Mouse (Mus musculus): ENCODE data around the gene Mrpl4. TPM values are rescaled to one million over a fixed set of nuclear protein-coding genes. Genes with fewer than 3 reads are reported as not detected.

Gene Mrpl4
- total and polyA plus RNA-seq, 2 experiments = 16.0 to 79.8 TPM

- Histone ChIP-seq H3K9ac (ENCODE audit: low read depth, low read length) (no peak overlapping the region), H3K4me3 (ENCODE audit: insufficient read depth, low read depth, low read length) (no peak overlapping the region), H3K79me2 (ENCODE audit: control insufficient read depth, insufficient read depth, low read length) (peaks cover 4% of the 10 kb centered on the region; the same call in 1 of the 2 replicates), H3K27me3 (ENCODE audit: control insufficient read depth, insufficient read depth, low read length) (no peaks in the 10 kb centered on the region), H3K27ac (replicated peaks; ENCODE audit: insufficient read depth, low read depth, low read length) (no peak overlapping the region), H3K36me3 (ENCODE audit: control insufficient read depth, insufficient read depth, low read length) (no peaks in the 10 kb centered on the region), H3K4me1 (ENCODE audit: control insufficient read depth, insufficient read depth, low read length) (peaks cover 5% of the 10 kb centered on the region)
- TF ChIP-seq POLR2A (IDR thresholded peaks at IDR 0.05; ENCODE audit: extremely low read depth, insufficient read depth, low read length) (no peak), CTCF (IDR thresholded peaks at IDR 0.05; ENCODE audit: low read depth, low read length) (no peak)
- 76% methylated on average over 6 of the region's 6 CpGs for WGBS
- no peak for DNase-seq (ENCODE audit: extremely low read depth, low read depth, low spot score)
Measured at GRCm38 (mm10) chr9:20973682-20974075, 28.9 kb upstream of the Mrpl4 start.

DNA sequence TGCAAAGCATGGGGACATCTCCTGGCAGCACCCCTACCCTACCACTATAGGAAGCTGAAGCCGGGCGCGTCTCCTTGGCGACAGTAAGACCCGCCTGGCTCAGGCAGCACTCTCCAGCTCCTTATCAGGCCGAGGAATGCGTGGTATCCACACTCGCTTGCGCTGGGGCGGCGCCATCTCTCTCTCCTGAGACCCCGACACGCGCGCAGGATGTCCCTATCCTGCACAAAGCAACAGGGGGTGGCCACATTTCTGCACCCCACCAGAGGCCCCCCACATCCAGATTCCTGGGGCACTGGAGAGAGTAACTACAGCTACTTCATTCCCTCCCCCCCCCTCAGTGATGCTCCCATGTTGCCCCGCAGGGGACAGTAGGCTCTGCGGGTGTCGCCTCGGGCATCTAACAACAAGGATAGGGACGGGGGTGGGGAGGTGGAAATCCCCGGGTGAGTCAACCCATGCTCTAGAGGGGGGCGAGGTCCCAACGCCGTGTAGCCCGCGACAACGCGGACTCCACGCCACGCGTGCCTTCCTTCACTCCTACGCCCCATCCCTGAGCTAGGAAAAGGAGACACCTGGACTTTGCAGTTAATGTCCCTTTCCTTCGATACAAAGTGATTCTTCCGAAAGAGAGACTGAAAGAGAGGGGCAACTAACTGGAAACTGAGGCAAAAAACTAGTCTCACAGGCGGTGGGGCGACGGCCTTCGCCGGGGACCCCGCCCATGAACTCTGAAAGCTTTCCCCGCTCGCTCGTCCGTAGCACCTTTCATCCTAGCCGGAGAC lies 26.9 kb upstream of the Mrpl4 start:
- H3K9ac ChIP-seq (ENCODE audit: low read depth, low read length) = peak overlapping the region; percentile 92
- H3K4me3 ChIP-seq (ENCODE audit: insufficient read depth, low read depth, low read length) = peak overlapping the region; percentile 88
- WGBS = 23% methylated on average over 44 of the region's 45 CpGs
- TF ChIP-seq POLR2A (IDR thresholded peaks at IDR 0.05; ENCODE audit: extremely low read depth, insufficient read depth, low read length) (no peak), CTCF (IDR thresholded peaks at IDR 0.05; ENCODE audit: low read depth, low read length) (no peak)
- peaks cover 4% of the 10 kb centered on the region; the same call in 1 of the 2 replicates for H3K79me2 ChIP-seq (ENCODE audit: control insufficient read depth, insufficient read depth, low read length)
- DNase-seq (ENCODE audit: extremely low read depth, low read depth, low spot score) = no peak
- peaks cover 5% of the 10 kb centered on the region for H3K4me1 ChIP-seq (ENCODE audit: control insufficient read depth, insufficient read depth, low read length)
- H3K27me3 ChIP-seq (ENCODE audit: control insufficient read depth, insufficient read depth, low read length) = no peaks in the 10 kb centered on the region
- H3K36me3 ChIP-seq (ENCODE audit: control insufficient read depth, insufficient read depth, low read length) = no peaks in the 10 kb centered on the region
- H3K27ac ChIP-seq (replicated peaks; ENCODE audit: insufficient read depth, low read depth, low read length) = peak overlapping the region; percentile 58

DNA sequence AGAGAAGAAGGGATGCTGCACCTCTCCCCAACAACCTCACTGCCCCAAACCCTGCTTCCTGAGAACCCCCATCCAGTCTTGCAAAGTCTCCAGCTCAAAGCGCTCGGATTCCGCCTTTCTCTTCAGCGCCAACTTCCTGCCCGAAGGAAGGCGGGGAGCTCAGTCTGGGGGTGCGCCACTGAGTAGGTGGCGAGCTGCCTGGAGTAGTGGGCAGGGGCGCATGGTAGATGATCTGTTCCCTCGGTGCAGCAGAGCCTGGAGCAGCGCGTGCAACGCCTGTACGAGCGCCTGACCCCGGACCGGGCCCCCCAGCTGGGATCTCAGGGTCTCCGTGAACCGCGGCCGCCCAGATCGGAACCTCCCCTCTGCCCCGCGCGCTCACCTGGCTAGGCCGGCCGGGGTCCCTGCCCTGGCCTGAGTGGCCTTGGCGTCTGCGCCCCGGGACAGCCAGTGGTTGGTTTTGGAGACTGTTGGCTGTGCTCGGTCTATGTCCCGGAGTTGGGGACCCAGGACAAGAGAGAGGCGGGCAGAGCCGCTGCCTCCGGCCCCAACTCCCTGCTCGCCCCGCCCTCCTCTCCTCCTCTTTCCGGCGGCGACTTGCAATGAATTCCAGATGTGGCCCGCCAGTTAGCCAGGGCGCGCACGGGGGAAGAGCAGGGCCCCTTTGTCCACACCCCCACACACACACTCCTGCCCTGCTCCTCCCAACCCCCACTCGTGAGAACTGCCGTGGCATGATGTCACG lies 26.1 kb upstream of the Mrpl4 start, which contains the start of gene S1pr2:
TSS of gene S1pr2 (minus strand) at position 566 of the 745 bp plus-strand sequence.
- Histone ChIP-seq H3K27me3 (ENCODE audit: control insufficient read depth, insufficient read depth, low read length) (no peaks in the 10 kb centered on the region), H3K36me3 (ENCODE audit: control insufficient read depth, insufficient read depth, low read length) (no peaks in the 10 kb centered on the region), H3K79me2 (ENCODE audit: control insufficient read depth, insufficient read depth, low read length) (peaks cover 4% of the 10 kb centered on the region; the same call in 1 of the 2 replicates), H3K27ac (replicated peaks; ENCODE audit: insufficient read depth, low read depth, low read length) (peak within 1 kb of the TSS; percentile 58), H3K4me3 (ENCODE audit: insufficient read depth, low read depth, low read length) (peak within 1 kb of the TSS; percentile 88), H3K9ac (ENCODE audit: low read depth, low read length) (peak within 1 kb of the TSS; percentile 92), H3K4me1 (ENCODE audit: control insufficient read depth, insufficient read depth, low read length) (peaks cover 5% of the 10 kb centered on the region)
- 0 out of 2 replicates have a peak, but pooled peaks have one; percentile 40 for TF ChIP-seq POLR2A (IDR thresholded peaks at IDR 0.05; ENCODE audit: extremely low read depth, insufficient read depth, low read length)
- no peak for TF ChIP-seq CTCF (IDR thresholded peaks at IDR 0.05; ENCODE audit: low read depth, low read length)
- DNase-seq (ENCODE audit: extremely low read depth, low read depth, low spot score) = peak; percentile 66
- WGBS = under 1% methylated on average over 47 of the region's 47 CpGs

DNA sequence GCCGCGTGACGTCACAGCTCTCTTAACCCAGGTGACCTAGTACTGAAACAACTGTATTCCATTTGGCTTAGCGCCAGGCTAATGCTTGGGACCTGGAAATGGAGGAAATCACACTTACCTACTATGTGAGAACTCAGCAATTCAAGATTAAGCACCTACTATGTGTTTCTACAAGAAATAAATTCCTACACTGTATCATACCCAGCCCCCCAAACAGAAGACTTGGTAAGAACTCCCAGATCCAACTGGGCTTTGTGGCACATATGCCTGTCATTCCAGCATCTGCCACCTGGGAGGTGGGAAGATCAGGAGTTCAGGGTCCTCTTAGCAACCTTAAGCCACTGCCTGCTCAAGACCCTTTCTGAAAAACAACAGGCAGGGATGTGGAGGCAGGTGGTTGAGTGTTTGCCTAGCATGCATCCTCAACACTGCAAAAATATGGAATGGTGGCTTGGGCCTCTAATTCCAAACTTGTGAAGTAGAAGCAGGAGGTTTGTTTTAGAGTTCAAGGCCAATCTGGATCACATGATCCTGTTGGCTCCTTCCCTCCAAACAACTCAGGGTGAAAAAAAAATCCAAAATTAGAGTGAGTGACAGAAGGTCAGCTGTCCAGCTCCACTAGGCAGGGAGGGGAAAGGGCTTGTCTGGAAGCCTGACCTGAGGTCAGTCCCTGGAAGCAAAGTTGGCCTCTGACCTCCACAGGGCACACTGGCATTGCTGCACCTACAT lies 25.4 kb upstream of the Mrpl4 start:
- Histone ChIP-seq H3K79me2 (ENCODE audit: control insufficient read depth, insufficient read depth, low read length) (peaks cover 4% of the 10 kb centered on the region; the same call in 1 of the 2 replicates), H3K27me3 (ENCODE audit: control insufficient read depth, insufficient read depth, low read length) (no peaks in the 10 kb centered on the region), H3K4me3 (ENCODE audit: insufficient read depth, low read depth, low read length) (peak overlapping the region; percentile 88), H3K4me1 (ENCODE audit: control insufficient read depth, insufficient read depth, low read length) (peaks cover 5% of the 10 kb centered on the region), H3K27ac (replicated peaks; ENCODE audit: insufficient read depth, low read depth, low read length) (peak overlapping the region; percentile 58), H3K9ac (ENCODE audit: low read depth, low read length) (peak overlapping the region; percentile 92), H3K36me3 (ENCODE audit: control insufficient read depth, insufficient read depth, low read length) (no peaks in the 10 kb centered on the region)
- WGBS = 1% methylated on average over 4 of the region's 4 CpGs
- TF ChIP-seq POLR2A (IDR thresholded peaks at IDR 0.05; ENCODE audit: extremely low read depth, insufficient read depth, low read length) (no peak), CTCF (IDR thresholded peaks at IDR 0.05; ENCODE audit: low read depth, low read length) (peak; percentile 39; the same call in 1 of the 2 replicates)
- DNase-seq (ENCODE audit: extremely low read depth, low read depth, low spot score) = peak; percentile 96

DNA sequence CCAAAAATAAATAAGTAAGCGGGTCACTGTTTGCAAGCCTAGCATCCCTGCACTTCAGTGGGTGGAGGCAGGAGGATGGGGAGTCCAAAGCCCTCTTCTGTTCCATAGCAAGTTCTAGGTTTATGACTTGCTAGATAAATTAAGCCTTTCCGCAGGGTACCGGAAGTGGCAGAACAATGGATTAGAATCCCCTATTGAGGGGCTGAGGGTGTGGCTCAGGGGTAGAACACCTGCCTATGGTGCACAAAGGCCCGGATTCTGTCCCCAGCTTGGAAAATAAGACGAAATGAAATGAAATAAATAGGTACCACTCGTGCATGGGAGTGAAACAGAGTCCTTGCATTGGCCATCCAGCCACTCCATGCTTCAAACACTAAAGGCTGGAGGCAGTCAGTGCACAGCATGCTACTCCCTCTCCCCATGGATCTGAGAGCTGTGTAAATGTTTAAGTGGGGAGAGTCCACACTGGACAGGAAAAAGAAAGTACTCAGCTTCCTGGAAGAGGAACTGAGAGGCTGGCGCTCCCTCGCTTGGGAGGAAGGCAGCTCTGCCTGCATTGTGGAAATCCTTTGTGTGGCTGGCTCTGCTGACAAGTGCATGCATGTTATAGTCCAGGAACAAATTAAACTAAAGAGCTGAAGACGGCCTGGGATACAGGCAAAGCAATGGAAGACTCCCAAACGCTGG lies 24.0 kb upstream of the Mrpl4 start:
- no peak for DNase-seq (ENCODE audit: extremely low read depth, low read depth, low spot score)
- no peaks in the 10 kb centered on the region for H3K36me3 ChIP-seq (ENCODE audit: control insufficient read depth, insufficient read depth, low read length)
- 62% methylated on average over 10 of the region's 10 CpGs for WGBS
- H3K79me2 ChIP-seq (ENCODE audit: control insufficient read depth, insufficient read depth, low read length) = no peaks in the 10 kb centered on the region
- H3K27ac ChIP-seq (replicated peaks; ENCODE audit: insufficient read depth, low read depth, low read length) = no peak overlapping the region; the same call in 1 of the 2 replicates
- no peak overlapping the region for H3K9ac ChIP-seq (ENCODE audit: low read depth, low read length)
- H3K4me3 ChIP-seq (ENCODE audit: insufficient read depth, low read depth, low read length) = no peak overlapping the region
- no peaks in the 10 kb centered on the region for H3K27me3 ChIP-seq (ENCODE audit: control insufficient read depth, insufficient read depth, low read length)
- TF ChIP-seq POLR2A (IDR thresholded peaks at IDR 0.05; ENCODE audit: extremely low read depth, insufficient read depth, low read length) (no peak), CTCF (IDR thresholded peaks at IDR 0.05; ENCODE audit: low read depth, low read length) (no peak)
- peaks cover 5% of the 10 kb centered on the region for H3K4me1 ChIP-seq (ENCODE audit: control insufficient read depth, insufficient read depth, low read length)
